Mouse (Mus musculus) erythroblast, embryonic 14.5 days (primary cell): ENCODE data around the gene Evl.

Source experiments
- GATA1 ChIP-seq: IDR thresholded peaks from 2 replicates; pipeline ENCODE4 v1.6.1; 2012; ENCODE audit warnings: low read length, inconsistent platforms, mixed read lengths
- TAL1 ChIP-seq: IDR thresholded peaks from 3 replicates; pipeline ENCODE4 v1.6.1; 2012; ENCODE audit warnings: low read length, inconsistent platforms, mixed read lengths

- TF ChIP-seq TAL1, result no peak
- no peak for TF ChIP-seq GATA1
Measured at GRCm38 (mm10) chr12:108606321-108606720, 51.8 kb downstream of the Evl start.
